Mouse (Mus musculus): ENCODE results near the gene Stn1.

The Stn1 gene

GRCm38 (mm10) chr19:47468750-47469149 is 68.6 kb downstream of the Stn1 start:
- peak; percentile 35 to 47 for DNase-seq

GRCm38 (mm10) chr19:47466775-47467174 is 70.5 kb downstream of the Stn1 start:
- DNase-seq: no peak

GRCm38 (mm10) chr19:47465467-47465866 is 71.8 kb downstream of the Stn1 start:
- DNase-seq: no peak

DNA sequence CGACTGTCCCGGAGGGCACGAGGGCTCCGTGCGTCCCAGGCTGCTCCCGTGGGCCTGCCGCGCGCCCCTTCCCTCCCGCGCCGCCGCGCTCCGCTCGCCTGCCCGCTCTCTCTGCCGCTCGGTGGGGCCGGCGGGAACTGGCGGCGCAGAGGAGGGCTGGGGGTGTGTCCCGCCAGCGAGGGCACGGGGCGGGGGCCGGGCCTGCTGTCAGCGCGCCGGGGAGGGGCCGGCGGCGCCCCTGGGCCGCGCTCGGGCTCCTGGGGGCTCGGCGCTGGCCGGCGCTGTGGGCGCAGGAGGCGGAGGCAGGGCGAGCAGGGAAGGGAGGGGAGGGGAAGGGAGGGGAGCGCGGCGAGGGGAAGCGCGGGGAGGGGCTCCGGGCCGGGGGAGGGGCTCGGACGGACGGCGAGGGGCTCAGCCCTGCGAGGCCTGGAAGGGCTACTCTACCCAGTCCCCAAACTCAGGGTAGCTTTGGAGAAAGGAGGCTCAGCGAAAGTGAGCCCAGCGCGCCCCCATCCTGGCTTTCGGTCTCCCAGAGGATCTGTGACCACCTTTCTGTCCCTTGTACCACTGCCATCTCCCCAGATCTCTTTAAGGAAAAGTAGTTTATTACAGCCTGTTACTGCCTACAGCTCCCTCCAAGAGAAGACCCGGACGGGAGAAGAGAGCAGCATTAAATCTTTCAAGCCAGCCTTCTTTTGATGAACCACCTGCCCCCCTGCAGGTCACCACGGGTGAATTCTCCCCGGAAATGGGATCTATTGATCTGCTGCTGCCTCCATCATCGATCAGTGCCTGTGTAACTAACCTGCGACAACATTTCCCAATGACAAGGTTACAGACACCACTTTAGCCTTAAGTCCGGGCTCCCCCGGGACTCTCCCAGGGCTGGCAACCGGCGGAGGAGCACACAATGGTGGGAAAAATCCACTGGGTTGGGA is 72.7 kb downstream of the Stn1 start, which contains the start of gene Sh3pxd2a:
Gene Sh3pxd2a, minus strand, starts transcription at position 98 of the 938 bp plus-strand sequence.
- peak in 1 of 2 experiments; percentile 61 for DNase-seq

GRCm38 (mm10) chr19:47463636-47464303 is 73.5 kb downstream of the Stn1 start:
- DNase-seq: peak; percentile 78

DNA sequence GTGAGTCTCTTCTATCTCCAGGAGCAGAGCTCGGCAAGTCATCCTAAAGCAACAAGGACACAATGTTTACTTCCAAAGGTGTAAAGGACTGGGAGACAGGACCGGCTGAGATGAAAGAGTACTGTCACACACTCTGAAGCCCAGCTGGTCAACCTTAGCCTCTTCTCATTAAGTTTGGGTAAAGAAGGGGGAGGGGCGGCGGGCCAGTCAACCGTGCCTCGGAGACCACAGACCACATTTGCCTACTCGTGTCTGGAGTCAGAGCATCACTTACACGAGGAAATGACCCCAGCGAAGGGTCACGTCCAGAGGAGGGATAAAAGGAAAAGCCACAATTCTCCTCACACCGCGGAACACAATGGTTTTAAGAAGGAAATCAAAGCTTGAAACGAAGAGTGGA is 74.1 kb downstream of the Stn1 start:
- DNase-seq: peak; percentile 33 to 41

- no peak for DNase-seq
These were observed 74.6 kb downstream of the Stn1 start for GRCm38 (mm10) chr19:47462725-47463124.

DNA sequence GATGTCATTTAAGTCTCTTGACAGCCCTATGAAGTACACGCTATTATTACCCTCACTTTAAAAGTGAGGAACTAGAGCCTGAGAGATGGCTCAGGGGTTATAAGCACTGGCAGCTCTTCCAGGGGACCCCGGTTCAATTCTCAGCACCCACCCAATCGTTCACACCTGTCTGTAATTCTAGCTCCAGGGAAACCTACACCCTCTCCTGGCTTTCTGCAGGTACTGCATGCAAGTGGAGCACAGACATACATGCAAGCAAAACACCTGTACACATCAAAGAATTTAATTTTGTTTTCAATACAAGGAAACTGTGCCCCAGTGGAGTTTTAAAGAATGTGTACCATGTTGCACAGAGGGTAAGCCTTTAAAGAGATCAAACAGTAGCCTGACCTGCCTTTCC is 75.5 kb downstream of the Stn1 start:
- no peak for DNase-seq

GRCm38 (mm10) chr19:47461386-47461785 is 75.9 kb downstream of the Stn1 start:
- DNase-seq: no peak

DNA sequence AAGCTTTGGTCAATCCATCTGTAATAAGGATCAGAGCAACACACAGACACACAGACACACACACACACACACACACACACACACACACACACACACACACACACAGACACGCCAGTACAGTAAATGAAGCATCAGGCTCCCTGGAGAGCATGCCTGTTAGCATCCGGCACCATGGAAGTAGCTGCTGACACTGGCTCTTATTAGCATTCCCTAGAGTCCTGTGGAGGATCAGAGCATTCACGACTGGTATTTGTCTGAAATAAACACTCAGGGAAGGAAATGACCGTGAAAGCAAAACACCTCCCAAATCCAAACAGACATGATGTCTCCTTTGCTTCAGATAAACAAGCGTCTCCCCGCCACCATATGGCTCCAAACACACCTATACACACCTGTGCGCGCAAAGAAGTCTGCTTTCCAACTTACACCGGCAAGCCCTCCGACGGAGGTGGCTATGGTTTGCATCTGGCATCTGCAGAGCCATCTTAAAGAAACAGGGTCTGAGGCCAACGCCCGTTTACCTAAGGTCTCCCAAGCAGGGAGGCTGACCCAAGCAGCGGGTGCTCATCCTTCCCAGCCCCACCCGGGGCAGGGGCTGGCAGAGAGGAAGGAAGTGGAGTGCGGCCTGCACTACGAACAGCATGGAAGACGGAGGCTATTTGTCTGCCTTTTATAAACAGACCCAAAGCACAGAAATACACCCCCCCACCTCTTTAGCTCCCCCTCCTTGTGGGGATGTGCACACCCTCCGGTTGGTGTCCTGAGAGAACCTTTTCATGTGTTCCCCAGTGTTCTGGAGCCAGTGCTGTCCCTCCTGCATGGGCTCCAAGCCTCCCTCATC is 77.0 kb downstream of the Stn1 start:
- no peak for DNase-seq

DNA sequence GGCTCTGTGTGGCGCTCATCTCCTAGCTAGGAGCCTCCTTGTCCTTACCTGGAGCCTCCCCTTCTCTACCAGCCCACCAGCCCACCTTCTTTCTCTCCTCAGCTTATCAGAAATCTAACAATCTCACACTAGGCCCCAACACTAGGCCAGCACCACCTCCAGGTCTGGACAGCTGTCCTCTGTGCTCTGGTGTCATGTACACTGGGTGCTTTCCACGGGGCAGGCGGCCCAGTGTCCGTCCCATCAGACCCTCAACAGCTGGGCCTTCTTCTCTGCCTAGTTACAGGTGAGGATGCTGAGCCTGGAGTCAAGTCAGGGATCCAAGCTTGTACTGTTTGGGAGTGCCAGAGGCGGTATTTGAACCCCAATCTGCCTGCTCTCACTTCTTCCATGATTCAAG is 78.1 kb downstream of the Stn1 start:
- DNase-seq: no peak

GRCm38 (mm10) chr19:47458504-47459161 is 78.7 kb downstream of the Stn1 start:
- DNase-seq: no peak

GRCm38 (mm10) chr19:47457711-47458503 is 79.4 kb downstream of the Stn1 start:
- peak; percentile 31 to 42 for DNase-seq

DNA sequence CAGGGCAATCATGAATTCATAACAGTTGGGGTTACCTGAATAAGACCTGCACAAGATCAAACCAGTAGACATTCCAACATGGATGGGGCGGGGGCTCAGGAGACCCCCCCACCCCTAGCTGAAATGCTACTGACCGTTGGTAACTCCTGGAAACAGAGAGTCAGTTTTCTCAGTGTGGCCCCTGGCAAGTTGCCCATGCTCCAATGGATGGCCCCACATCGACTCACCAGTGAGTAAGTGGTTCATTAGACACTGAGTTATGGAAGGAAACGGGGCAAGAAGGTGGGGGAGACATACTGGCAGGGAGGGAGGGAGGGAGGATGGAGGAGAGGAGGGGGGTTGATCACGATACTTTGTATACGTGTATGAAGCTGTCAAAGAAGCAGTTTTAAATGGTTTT is 81.3 kb downstream of the Stn1 start:
- DNase-seq: no peak

DNA sequence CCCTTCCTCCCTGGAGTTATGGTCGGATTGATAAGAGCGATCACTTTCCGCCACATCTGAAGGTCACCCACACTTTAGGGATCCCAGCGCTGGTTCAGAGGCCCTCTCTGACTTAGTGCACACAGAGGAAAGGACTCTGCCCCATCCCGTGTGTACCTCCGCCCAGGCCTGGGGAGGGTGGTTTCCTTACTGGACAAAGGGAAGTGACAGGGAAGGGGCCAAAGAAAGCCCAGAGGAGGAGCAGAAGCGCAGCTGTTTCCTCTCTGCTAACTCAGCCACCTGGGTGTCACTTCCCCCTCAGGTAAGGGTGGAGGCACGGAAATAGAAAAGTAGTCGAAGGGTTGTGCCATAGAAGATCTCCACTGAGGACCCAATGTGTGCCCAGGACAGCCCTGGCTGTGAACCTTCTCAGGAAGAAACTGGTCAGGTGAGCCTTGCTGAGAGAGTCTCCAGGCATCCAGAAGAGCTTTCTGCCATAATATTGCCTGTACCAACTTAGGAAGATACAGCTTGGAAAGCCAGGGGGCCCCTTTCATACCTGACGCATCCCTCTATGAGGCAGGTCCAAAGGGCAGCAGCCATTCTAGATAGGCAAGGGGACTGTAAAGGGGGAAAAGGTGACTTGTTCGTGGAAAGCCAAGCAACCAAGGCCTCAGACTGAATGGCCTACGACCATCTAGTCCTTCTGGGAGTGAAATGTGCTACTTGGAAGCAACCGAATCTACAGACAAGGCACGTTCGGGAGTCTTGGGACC is 82.1 kb downstream of the Stn1 start:
- no peak for DNase-seq

- peak in 1 of 2 experiments; percentile 25 for DNase-seq
These were observed 82.9 kb downstream of the Stn1 start for GRCm38 (mm10) chr19:47454167-47455000.

GRCm38 (mm10) chr19:47453352-47453751 is 84.0 kb downstream of the Stn1 start:
- DNase-seq: no peak

GRCm38 (mm10) chr19:47452682-47453081 is 84.6 kb downstream of the Stn1 start:
- no peak for DNase-seq

DNA sequence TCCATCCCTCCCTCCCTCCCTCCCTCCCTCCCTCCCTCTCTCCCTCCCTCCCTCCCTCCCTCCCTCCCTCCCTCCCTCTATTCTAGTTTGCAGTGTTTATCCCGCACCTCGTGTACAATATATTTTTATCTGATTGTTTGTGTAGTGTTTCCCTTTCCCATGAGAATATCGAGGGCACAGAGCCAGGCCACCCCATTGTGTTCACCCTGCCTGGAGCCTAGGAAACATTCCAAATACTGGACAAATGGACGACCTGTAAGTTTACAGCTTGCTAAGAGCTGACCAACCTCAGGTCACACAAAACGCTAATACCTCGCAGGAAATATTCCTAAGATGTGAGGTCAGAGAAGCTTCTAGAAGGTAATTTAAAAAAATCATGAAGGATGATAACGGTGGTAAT is 85.1 kb downstream of the Stn1 start:
- no peak for DNase-seq
